Mouse (Mus musculus) midbrain, embryonic 11.5 days (tissue): ENCODE results near the gene Zfp90. TPM values are rescaled to one million over a fixed set of nuclear protein-coding genes. Genes with fewer than 3 reads are reported as not detected.

ENCODE experiments used
- ATAC-seq: fragments of 200-750 bp; cut with Nextera tagmentation; 2 replicates; pipeline ENCODE4 v1.8.0; 2017; ENCODE audit warnings: moderate TSS enrichment, moderate library complexity; ENCODE audit not compliant: low FRiP score
- DNase-seq: peaks from one replicate; pipeline ENCODE4 v3.0.0; 2015; ENCODE audit warnings: low spot score; ENCODE audit errors: missing footprints
- H3K27ac ChIP-seq: fragments of 300-500 bp; sonication (generic); 2 replicates; pipeline ENCODE4 v1.5.1; 2014; ENCODE audit warnings: low read depth, low read length
- H3K27me3 ChIP-seq: fragments of 300-500 bp; sonication (generic); 2 replicates; pipeline ENCODE4 v1.6.1; 2014; ENCODE audit warnings: mild to moderate bottlenecking, low read length, moderate library complexity, mixed read lengths; ENCODE audit not compliant: control insufficient read depth, insufficient read depth
- H3K36me3 ChIP-seq: fragments of 300-500 bp; sonication (generic); 2 replicates; pipeline ENCODE4 v1.6.1; 2014; ENCODE audit warnings: mild to moderate bottlenecking, low read length, moderate library complexity, mixed read lengths; ENCODE audit not compliant: control insufficient read depth, insufficient read depth
- H3K4me1 ChIP-seq: fragments of 300-500 bp; sonication (generic); 2 replicates; pipeline ENCODE4 v1.6.1; 2014; ENCODE audit warnings: low read length; ENCODE audit not compliant: control insufficient read depth, insufficient read depth
- H3K4me2 ChIP-seq: fragments of 300-500 bp; sonication (generic); 2 replicates; pipeline ENCODE4 v1.6.1; 2014; ENCODE audit warnings: mild to moderate bottlenecking, moderate library complexity
- H3K4me3 ChIP-seq: fragments of 300-500 bp; sonication (generic); 2 replicates; pipeline ENCODE4 v1.5.1; 2014; ENCODE audit warnings: low read depth, low read length
- H3K9ac ChIP-seq: fragments of 300-500 bp; sonication (generic); 2 replicates; pipeline ENCODE4 v1.6.1; 2014; ENCODE audit warnings: low read length
- H3K9me3 ChIP-seq: fragments of 300-500 bp; sonication (generic); 2 replicates; pipeline ENCODE4 v1.6.1; 2016; ENCODE audit warnings: low read length; ENCODE audit not compliant: control insufficient read depth
- WGBS: fragments of 180-500 bp; shearing (Covaris S2); extraction: QIAGEN DNeasy Blood & Tissue Kit; methylation state at CpG from one replicate; pipeline ENCODE4 v1.1.7; 2014; 5-methylcytosine and 5-hydroxymethylcytosine counted together
- polyA plus RNA-seq: library from polyadenylated mRNA; unstranded; fragments of >200 nt; fragmentation: Nextera tagmentation; extraction: Ambion mirVana; gene quantifications from 2 replicates; pipeline ENCODE4 v1.2.1, GENCODE M21; 2014

Zfp90 gene
- polyA plus RNA-seq, 1 experiment from 2014 or later: 32.1 TPM

GRCm38 (mm10) chr8:106452701-106453481 is 37.8 kb downstream of the Zfp90 start:
- Histone ChIP-seq H3K36me3 (no peaks in the 10 kb centered on the region), H3K9me3 (no peaks in the 10 kb centered on the region), H3K27ac (no peak overlapping the region), H3K4me1 (no peaks in the 10 kb centered on the region), H3K27me3 (no peaks in the 10 kb centered on the region), H3K4me2 (no peak overlapping the region), H3K9ac (no peak overlapping the region), H3K4me3 (no peak overlapping the region)
- ATAC-seq (no peak), DNase-seq (no peak)
- 83% methylated on average over 12 of the region's 12 CpGs for WGBS

- WGBS: 69% methylated on average over 11 of the region's 11 CpGs
- H3K36me3 ChIP-seq: no peaks in the 10 kb centered on the region
- H3K4me3 ChIP-seq: no peak overlapping the region
- H3K4me2 ChIP-seq: no peak overlapping the region
- no peak overlapping the region for H3K9ac ChIP-seq
- no peaks in the 10 kb centered on the region for H3K4me1 ChIP-seq
- H3K27me3 ChIP-seq: no peaks in the 10 kb centered on the region
- DNase-seq (no peak), ATAC-seq (no peak)
- H3K9me3 ChIP-seq: no peaks in the 10 kb centered on the region
- H3K27ac ChIP-seq: no peak overlapping the region
Observed at GRCm38 (mm10) chr8:106454036-106454435, 38.9 kb downstream of the Zfp90 start.

GRCm38 (mm10) chr8:106462131-106462530 is 47.0 kb downstream of the Zfp90 start:
- 84% methylated on average over 5 of the region's 5 CpGs for WGBS
- H3K27me3 ChIP-seq: no peaks in the 10 kb centered on the region
- H3K4me3 ChIP-seq: no peak overlapping the region
- H3K9ac ChIP-seq: no peak overlapping the region
- no peaks in the 10 kb centered on the region for H3K9me3 ChIP-seq
- DNase-seq: no peak
- no peaks in the 10 kb centered on the region for H3K36me3 ChIP-seq
- no peak overlapping the region for H3K4me2 ChIP-seq
- ATAC-seq: no peak
- no peaks in the 10 kb centered on the region for H3K4me1 ChIP-seq
- H3K27ac ChIP-seq: no peak overlapping the region

- Histone ChIP-seq H3K27ac (no peak overlapping the region), H3K4me1 (no peaks in the 10 kb centered on the region), H3K9me3 (no peaks in the 10 kb centered on the region), H3K36me3 (no peaks in the 10 kb centered on the region), H3K4me2 (no peak overlapping the region), H3K27me3 (no peaks in the 10 kb centered on the region), H3K9ac (no peak overlapping the region), H3K4me3 (no peak overlapping the region)
- no peak for ATAC-seq
- no peak for DNase-seq
- 87% methylated on average over 6 of the region's 6 CpGs for WGBS
Observed at GRCm38 (mm10) chr8:106463795-106464194, 48.7 kb downstream of the Zfp90 start.

- Histone ChIP-seq H3K4me2 (no peak overlapping the region), H3K36me3 (no peaks in the 10 kb centered on the region), H3K4me3 (no peak overlapping the region), H3K4me1 (no peaks in the 10 kb centered on the region), H3K27me3 (no peaks in the 10 kb centered on the region), H3K9me3 (no peaks in the 10 kb centered on the region), H3K27ac (no peak overlapping the region), H3K9ac (no peak overlapping the region)
- no peak for DNase-seq
- no peak for ATAC-seq
- 57% methylated on average over 7 of the region's 7 CpGs for WGBS
Observed at GRCm38 (mm10) chr8:106469485-106469884, 54.4 kb downstream of the Zfp90 start.

GRCm38 (mm10) chr8:106474001-106474400 is 58.9 kb downstream of the Zfp90 start:
- no peak overlapping the region for H3K4me3 ChIP-seq
- 88% methylated on average over 5 of the region's 5 CpGs for WGBS
- no peak overlapping the region for H3K9ac ChIP-seq
- H3K4me1 ChIP-seq: no peaks in the 10 kb centered on the region
- DNase-seq (peak; percentile 12), ATAC-seq (no peak)
- no peaks in the 10 kb centered on the region for H3K36me3 ChIP-seq
- no peaks in the 10 kb centered on the region for H3K9me3 ChIP-seq
- H3K27me3 ChIP-seq: no peaks in the 10 kb centered on the region
- H3K27ac ChIP-seq: no peak overlapping the region
- no peak overlapping the region for H3K4me2 ChIP-seq

Other genes starting within 250 kb of the Zfp90 start
- 88.3 and 89.4 TPM in 2 replicates for gene Slc7a6, start 246.5 kb upstream of the Zfp90 start, polyA plus RNA-seq
- gene Slc7a6os, start 204.4 kb upstream of the Zfp90 start, polyA plus RNA-seq: 41.5 and 42.2 TPM in 2 replicates
- 59.5 and 61.7 TPM in 2 replicates for gene Prmt7, start 204.4 kb upstream of the Zfp90 start, polyA plus RNA-seq
- gene Smpd3, start 77.3 kb upstream of the Zfp90 start, polyA plus RNA-seq: 9.3 and 10.3 TPM in 2 replicates
- not detected in 2 replicates for gene 6030452D12Rik, start 85.2 kb downstream of the Zfp90 start, polyA plus RNA-seq
- 1.2 and 1.3 TPM in 2 replicates for gene Cdh3, start 95.6 kb downstream of the Zfp90 start, polyA plus RNA-seq
- 4.6 and 7.5 TPM in 2 replicates for gene Gm10073, start 158.1 kb downstream of the Zfp90 start, polyA plus RNA-seq
- gene Cdh1, start 188.0 kb downstream of the Zfp90 start, polyA plus RNA-seq: 5.7 and 6.4 TPM in 2 replicates